Mouse (Mus musculus): ENCODE measurements around the gene Klhdc10. TPM values are rescaled to one million over a fixed set of nuclear protein-coding genes. Genes with fewer than 3 reads are reported as not detected.

Gene Klhdc10
- total and polyA plus RNA-seq, 3 experiments: 19.9 to 48.8 (median 30.2) TPM

DNA sequence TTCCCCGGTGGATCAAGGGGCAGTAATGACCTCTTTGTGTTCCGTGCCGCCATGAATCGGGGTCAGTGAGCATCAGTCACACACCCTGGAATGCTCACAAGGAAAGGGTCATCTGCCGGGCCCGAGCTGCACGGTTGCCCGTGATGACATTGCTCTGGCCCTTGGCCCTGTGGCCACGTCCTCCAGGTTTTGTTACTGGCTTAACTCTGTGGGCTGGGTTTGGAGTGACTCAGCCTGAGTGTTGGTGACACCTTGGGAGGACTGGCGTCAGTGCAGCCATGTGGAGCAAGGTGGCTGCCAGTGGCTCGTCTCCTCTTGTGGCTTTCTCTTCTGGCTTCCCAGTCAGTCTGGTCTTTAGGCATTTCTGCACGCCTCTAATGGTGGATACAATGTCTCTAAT lies 45.0 kb upstream of the Klhdc10 start:
- Histone ChIP-seq H3K4me1 (ENCODE audit: insufficient read depth, low read depth, low read length) (peaks cover 35% of the 10 kb centered on the region), H3K9me3 (replicated peaks) (no peaks in the 10 kb centered on the region), H3K4me3 (ENCODE audit: low read depth, low read length) (no peak overlapping the region), H3K36me3 (replicated peaks) (peaks cover 3% of the 10 kb centered on the region), H3K27me3 (ENCODE audit: insufficient read depth, low read length) (peaks cover 7% of the 10 kb centered on the region)
- ATAC-seq (ENCODE audit: extremely low read depth, insufficient number of reproducible peaks, low FRiP score, poor library complexity, severe bottlenecking) (no peak), DNase-seq (ENCODE audit: low spot score) (no peak)
- TF ChIP-seq GATA2 (IDR thresholded peaks at IDR 0.05; ENCODE audit: borderline replicate concordance, low read depth, low read length) (no peak), POLR2AphosphoS5 (IDR thresholded peaks at IDR 0.05; ENCODE audit: insufficient replicate concordance, low read depth, low read length) (no peak), GATA1 (IDR thresholded peaks at IDR 0.05; ENCODE audit: borderline replicate concordance, low read length) (no peak), TAL1 (conservative IDR thresholded peaks at IDR 0.05; ENCODE audit: low read depth, low read length) (no peak), CTCF (IDR thresholded peaks at IDR 0.05; ENCODE audit: low read depth, low read length) (no peak)

DNA sequence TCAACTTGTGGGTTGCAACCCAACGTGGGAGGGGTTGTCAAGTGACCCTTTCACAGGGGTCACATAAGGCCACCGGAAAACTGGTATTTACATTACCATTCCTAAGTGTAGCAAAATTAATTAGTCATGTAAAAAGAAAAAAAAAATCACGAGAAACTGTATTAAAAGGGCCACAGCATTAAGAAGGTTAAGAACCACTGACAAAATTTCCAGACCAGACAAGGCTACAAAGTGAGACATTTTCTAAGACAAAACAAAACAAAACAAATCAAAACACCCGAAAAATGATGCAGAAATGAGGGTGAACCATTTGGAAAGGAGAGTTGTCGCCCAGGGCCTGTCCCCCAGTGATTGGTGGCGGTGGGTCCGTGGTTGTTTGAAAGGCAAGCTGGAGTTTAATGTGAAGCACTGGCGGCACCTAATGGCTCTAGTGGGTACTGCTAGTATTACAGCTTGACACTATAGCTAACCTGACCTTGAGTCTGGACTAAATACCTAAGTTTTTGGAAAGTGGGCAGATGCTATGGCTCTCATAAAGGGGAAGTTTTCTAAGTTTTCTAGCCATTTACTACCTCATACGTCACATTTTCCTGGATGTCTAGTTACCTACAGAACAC lies 44.0 kb upstream of the Klhdc10 start:
- Histone ChIP-seq H3K4me1 (ENCODE audit: insufficient read depth, low read depth, low read length) (peaks cover 28% of the 10 kb centered on the region), H3K9me3 (replicated peaks) (no peaks in the 10 kb centered on the region), H3K36me3 (replicated peaks) (peaks cover 8% of the 10 kb centered on the region), H3K4me3 (ENCODE audit: low read depth, low read length) (no peak overlapping the region), H3K27me3 (ENCODE audit: insufficient read depth, low read length) (no peaks in the 10 kb centered on the region)
- DNase-seq (ENCODE audit: low spot score) (peak; percentile 46), ATAC-seq (ENCODE audit: extremely low read depth, insufficient number of reproducible peaks, low FRiP score, poor library complexity, severe bottlenecking) (peak; percentile 45; the same call in 1 of the 2 replicates)
- TF ChIP-seq CTCF (IDR thresholded peaks at IDR 0.05; ENCODE audit: low read depth, low read length) (peak; percentile 74), GATA1 (IDR thresholded peaks at IDR 0.05; ENCODE audit: borderline replicate concordance, low read length) (no peak)

- no peaks in the 10 kb centered on the region for H3K27me3 ChIP-seq (ENCODE audit: insufficient read depth, low read length)
- TF ChIP-seq CTCF (IDR thresholded peaks at IDR 0.05; ENCODE audit: low read depth, low read length) (no peak), GATA1 (IDR thresholded peaks at IDR 0.05; ENCODE audit: borderline replicate concordance, low read length) (no peak), GATA2 (IDR thresholded peaks at IDR 0.05; ENCODE audit: borderline replicate concordance, low read depth, low read length) (no peak), POLR2AphosphoS5 (IDR thresholded peaks at IDR 0.05; ENCODE audit: insufficient replicate concordance, low read depth, low read length) (no peak), TAL1 (conservative IDR thresholded peaks at IDR 0.05; ENCODE audit: low read depth, low read length) (no peak)
Measured at GRCm38 (mm10) chr6:30359762-30360509, 41.7 kb upstream of the Klhdc10 start.

GRCm38 (mm10) chr6:30363808-30364207 lies 37.9 kb upstream of the Klhdc10 start:
- no peak for TF ChIP-seq CTCF (IDR thresholded peaks at IDR 0.05; ENCODE audit: low read depth, low read length)
- no peak for TF ChIP-seq POLR2AphosphoS5 (IDR thresholded peaks at IDR 0.05; ENCODE audit: insufficient replicate concordance, low read depth, low read length)
- TF ChIP-seq GATA2 (IDR thresholded peaks at IDR 0.05; ENCODE audit: borderline replicate concordance, low read depth, low read length): no peak
- no peak for TF ChIP-seq TAL1 (conservative IDR thresholded peaks at IDR 0.05; ENCODE audit: low read depth, low read length)
- no peak for TF ChIP-seq GATA1 (IDR thresholded peaks at IDR 0.05; ENCODE audit: borderline replicate concordance, low read length)
- no peaks in the 10 kb centered on the region for H3K27me3 ChIP-seq (ENCODE audit: insufficient read depth, low read length)
- H3K36me3 ChIP-seq (replicated peaks): peaks cover 62% of the 10 kb centered on the region
- H3K4me1 ChIP-seq (ENCODE audit: insufficient read depth, low read depth, low read length): no peaks in the 10 kb centered on the region
- H3K9me3 ChIP-seq (replicated peaks): no peaks in the 10 kb centered on the region
- ATAC-seq (ENCODE audit: extremely low read depth, insufficient number of reproducible peaks, low FRiP score, poor library complexity, severe bottlenecking) (no peak), DNase-seq (ENCODE audit: low spot score) (no peak)
- H3K4me3 ChIP-seq (ENCODE audit: low read depth, low read length): no peak overlapping the region

More at GRCm38 (mm10) chr6:30359762-30360509, 41.7 kb upstream of the Klhdc10 start:
- H3K4me3 ChIP-seq (ENCODE audit: low read depth, low read length): no peak overlapping the region
- DNase-seq (ENCODE audit: low spot score) (no peak), ATAC-seq (ENCODE audit: extremely low read depth, insufficient number of reproducible peaks, low FRiP score, poor library complexity, severe bottlenecking) (no peak)
- H3K36me3 ChIP-seq (replicated peaks): peaks cover 27% of the 10 kb centered on the region
- H3K9me3 ChIP-seq (replicated peaks): no peaks in the 10 kb centered on the region
- peaks cover 15% of the 10 kb centered on the region for H3K4me1 ChIP-seq (ENCODE audit: insufficient read depth, low read depth, low read length)

DNA sequence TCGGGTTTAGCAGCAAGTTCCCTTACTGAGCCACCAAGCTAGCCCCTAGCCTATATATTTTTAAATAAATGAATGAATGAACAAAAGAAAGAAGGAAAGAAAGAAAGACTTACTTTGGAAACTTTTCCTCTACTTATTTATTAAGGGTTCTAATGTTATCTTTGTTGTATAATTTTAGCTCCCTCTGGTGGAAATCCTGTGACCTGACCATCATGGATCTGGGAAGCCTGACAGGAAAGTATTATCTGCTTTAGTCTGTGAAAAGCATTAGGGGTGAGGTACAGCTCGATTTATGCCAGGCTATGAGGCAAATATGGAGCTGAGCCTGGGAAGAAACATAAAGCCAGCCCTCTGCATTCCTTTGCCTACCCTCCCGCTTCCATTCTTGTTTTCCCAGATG lies 32.4 kb upstream of the Klhdc10 start:
- ATAC-seq (ENCODE audit: extremely low read depth, insufficient number of reproducible peaks, low FRiP score, poor library complexity, severe bottlenecking): no peak
- Histone ChIP-seq H3K9me3 (replicated peaks) (no peaks in the 10 kb centered on the region), H3K27me3 (ENCODE audit: insufficient read depth, low read length) (no peaks in the 10 kb centered on the region; the same call in 1 of the 2 replicates), H3K36me3 (replicated peaks) (peaks cover 91% of the 10 kb centered on the region), H3K4me1 (ENCODE audit: insufficient read depth, low read depth, low read length) (no peaks in the 10 kb centered on the region), H3K4me3 (ENCODE audit: low read depth, low read length) (no peak overlapping the region)
- TF ChIP-seq POLR2AphosphoS5 (IDR thresholded peaks at IDR 0.05; ENCODE audit: insufficient replicate concordance, low read depth, low read length) (no peak), GATA2 (IDR thresholded peaks at IDR 0.05; ENCODE audit: borderline replicate concordance, low read depth, low read length) (no peak), GATA1 (IDR thresholded peaks at IDR 0.05; ENCODE audit: borderline replicate concordance, low read length) (no peak), CTCF (IDR thresholded peaks at IDR 0.05; ENCODE audit: low read depth, low read length) (no peak), TAL1 (conservative IDR thresholded peaks at IDR 0.05; ENCODE audit: low read depth, low read length) (no peak)
- DNase-seq (ENCODE audit: low spot score): no peak

DNA sequence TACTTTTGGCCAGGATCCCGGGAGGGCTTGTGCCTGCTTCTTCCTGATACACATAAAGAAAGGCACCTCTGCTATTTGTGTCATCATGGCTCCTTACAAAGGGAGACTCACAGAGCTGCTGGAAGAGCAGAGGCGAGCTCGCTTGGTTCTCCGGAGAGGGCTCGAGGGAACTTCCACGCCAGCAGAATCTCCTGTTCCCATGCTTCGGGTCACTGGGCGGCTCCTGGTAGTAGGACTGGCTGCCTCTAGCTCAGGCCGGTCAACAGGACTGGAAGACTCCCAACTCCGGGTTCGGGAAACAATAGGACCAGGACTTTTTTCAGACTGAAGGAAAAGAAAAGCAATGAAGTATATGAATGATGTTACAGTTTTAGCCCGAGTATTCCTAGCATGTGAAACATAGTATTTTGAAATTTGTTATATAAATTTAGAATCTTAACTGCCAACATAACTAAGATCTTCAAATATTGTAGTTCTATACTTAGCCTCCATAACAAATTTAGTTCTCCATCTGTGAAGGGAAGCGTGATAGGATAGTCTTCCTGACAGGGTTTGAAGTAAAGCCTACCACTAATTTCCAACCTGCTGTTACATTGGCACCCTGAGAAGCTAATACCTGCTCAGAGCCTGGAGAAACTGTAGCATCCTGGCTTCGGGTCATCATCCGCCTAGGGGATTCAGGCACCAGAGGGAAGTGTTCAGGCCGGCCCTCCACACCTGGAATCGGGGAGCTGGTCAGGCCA lies 28.9 kb upstream of the Klhdc10 start:
- peaks cover 96% of the 10 kb centered on the region for H3K36me3 ChIP-seq (replicated peaks)
- no peak for DNase-seq (ENCODE audit: low spot score)
- no peaks in the 10 kb centered on the region for H3K4me1 ChIP-seq (ENCODE audit: insufficient read depth, low read depth, low read length)
- H3K27me3 ChIP-seq (ENCODE audit: insufficient read depth, low read length): no peaks in the 10 kb centered on the region; the same call in 1 of the 2 replicates
- TF ChIP-seq POLR2AphosphoS5 (IDR thresholded peaks at IDR 0.05; ENCODE audit: insufficient replicate concordance, low read depth, low read length): no peak
- no peak for TF ChIP-seq TAL1 (conservative IDR thresholded peaks at IDR 0.05; ENCODE audit: low read depth, low read length)
- no peak for TF ChIP-seq CTCF (IDR thresholded peaks at IDR 0.05; ENCODE audit: low read depth, low read length)
- TF ChIP-seq GATA1 (IDR thresholded peaks at IDR 0.05; ENCODE audit: borderline replicate concordance, low read length): no peak
- TF ChIP-seq GATA2 (IDR thresholded peaks at IDR 0.05; ENCODE audit: borderline replicate concordance, low read depth, low read length): no peak
- no peak overlapping the region for H3K4me3 ChIP-seq (ENCODE audit: low read depth, low read length)
- ATAC-seq (ENCODE audit: extremely low read depth, insufficient number of reproducible peaks, low FRiP score, poor library complexity, severe bottlenecking): no peak
- no peaks in the 10 kb centered on the region for H3K9me3 ChIP-seq (replicated peaks)
